Mouse (Mus musculus): ENCODE measurements around the gene Ttc28.

Ttc28 gene

GRCm38 (mm10) chr5:111097233-111098160, 217.9 kb downstream of the Ttc28 start:
- no peak for DNase-seq (ENCODE audit: low spot score in 2 of 2)

- no peak for DNase-seq (ENCODE audit: low spot score in 2 of 2)
Observed at GRCm38 (mm10) chr5:111098516-111099274, 219.1 kb downstream of the Ttc28 start.

- no peak for DNase-seq (ENCODE audit: low spot score in 2 of 2)
Observed at GRCm38 (mm10) chr5:111100585-111100984, 221.0 kb downstream of the Ttc28 start.

GRCm38 (mm10) chr5:111101383-111101932, 221.9 kb downstream of the Ttc28 start:
- no peak for DNase-seq (ENCODE audit: low spot score in 2 of 2)

- DNase-seq (ENCODE audit: low spot score in 2 of 2) = no peak
Observed at GRCm38 (mm10) chr5:111104801-111105200, 225.2 kb downstream of the Ttc28 start.

- no peak for DNase-seq (ENCODE audit: low spot score in 2 of 2)
Observed at GRCm38 (mm10) chr5:111111378-111111777, 231.8 kb downstream of the Ttc28 start.

- DNase-seq (ENCODE audit: low spot score in 2 of 2) = no peak
Observed at GRCm38 (mm10) chr5:111113183-111113582, 233.6 kb downstream of the Ttc28 start.

GRCm38 (mm10) chr5:111113694-111114375, 234.2 kb downstream of the Ttc28 start:
- no peak for DNase-seq (ENCODE audit: low spot score in 2 of 2)

- no peak for DNase-seq (ENCODE audit: low spot score in 2 of 2)
Observed at GRCm38 (mm10) chr5:111114597-111114996, 235.0 kb downstream of the Ttc28 start.

- DNase-seq (ENCODE audit: low spot score in 2 of 2) = peak in 1 of 2 experiments; percentile 31
Observed at GRCm38 (mm10) chr5:111115519-111116350, 236.1 kb downstream of the Ttc28 start.

- no peak for DNase-seq (ENCODE audit: low spot score in 2 of 2)
Observed at GRCm38 (mm10) chr5:111119805-111120204, 240.2 kb downstream of the Ttc28 start.

GRCm38 (mm10) chr5:111120298-111120697, 240.7 kb downstream of the Ttc28 start:
- DNase-seq (ENCODE audit: low spot score in 2 of 2) = no peak

GRCm38 (mm10) chr5:111120705-111121420, 241.3 kb downstream of the Ttc28 start:
- DNase-seq (ENCODE audit: low spot score in 2 of 2) = no peak

GRCm38 (mm10) chr5:111122332-111123049, 242.9 kb downstream of the Ttc28 start:
- no peak for DNase-seq (ENCODE audit: low spot score in 2 of 2)

- no peak for DNase-seq (ENCODE audit: low spot score in 2 of 2)
Observed at GRCm38 (mm10) chr5:111123050-111123746, 243.6 kb downstream of the Ttc28 start.

GRCm38 (mm10) chr5:111124620-111125200, 245.1 kb downstream of the Ttc28 start:
- DNase-seq (ENCODE audit: low spot score in 2 of 2) = no peak

GRCm38 (mm10) chr5:111125746-111126145, 246.1 kb downstream of the Ttc28 start:
- DNase-seq (ENCODE audit: low spot score in 2 of 2) = no peak

GRCm38 (mm10) chr5:111127786-111128185, 248.2 kb downstream of the Ttc28 start:
- no peak for DNase-seq (ENCODE audit: low spot score in 2 of 2)

- no peak for DNase-seq (ENCODE audit: low spot score in 2 of 2)
Observed at GRCm38 (mm10) chr5:111130121-111130520, 250.5 kb downstream of the Ttc28 start.
